Mouse (Mus musculus): ENCODE results near the gene Ptprcap. TPM values are rescaled to one million over a fixed set of nuclear protein-coding genes. Genes with fewer than 3 reads are reported as not detected.

Ptprcap gene
- total and polyA plus RNA-seq, 3 experiments: 1.1 to 6.4 (median 1.7) TPM

DNA sequence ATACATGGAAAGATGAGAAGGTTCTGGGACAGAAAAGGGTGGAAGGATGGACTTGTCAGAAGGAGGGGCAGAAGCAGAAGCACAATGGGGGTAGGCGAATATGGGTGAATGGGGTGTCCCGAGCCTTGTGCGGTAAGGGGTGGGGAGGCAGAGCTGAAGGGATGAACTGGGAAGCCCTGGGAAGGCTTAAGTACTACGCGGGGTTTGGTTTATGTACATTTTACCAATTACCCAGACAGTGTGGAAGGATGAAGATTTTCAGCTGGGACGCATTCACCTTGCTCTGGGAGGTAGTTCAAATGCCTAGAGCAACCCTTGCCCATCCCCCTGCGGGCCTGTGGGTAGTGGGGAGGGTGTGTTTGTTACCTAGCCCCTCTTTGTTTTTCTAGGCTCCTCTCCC is 48.7 kb downstream of the Ptprcap start:
- Histone ChIP-seq H3K9ac (ENCODE audit: low read depth, low read length) (peak overlapping the region; percentile 74; the same call in 1 of the 2 replicates), H3K79me2 (replicated peaks; ENCODE audit: control insufficient read depth, insufficient read depth, low read length) (no peaks in the 10 kb centered on the region), H3K27me3 (ENCODE audit: control insufficient read depth, insufficient read depth, low read length) (no peaks in the 10 kb centered on the region), H3K27ac (peak overlapping the region; percentile 84), H3K4me3 (peak overlapping the region; percentile 76), H3K4me1 (ENCODE audit: control insufficient read depth, insufficient read depth, low read length) (peaks cover 10% of the 10 kb centered on the region), H3K36me3 (ENCODE audit: control insufficient read depth, insufficient read depth, low read length) (no peaks in the 10 kb centered on the region)
- DNase-seq: no peak
- no peak for TF ChIP-seq EP300 (IDR thresholded peaks at IDR 0.05; ENCODE audit: insufficient read depth, low read depth, low read length)
- TF ChIP-seq POLR2A (IDR thresholded peaks at IDR 0.05; ENCODE audit: insufficient read depth, low read depth, low read length): no peak
- no peak for TF ChIP-seq CTCF (IDR thresholded peaks at IDR 0.05)
- intact Hi-C loops (cut with DNase I): loop anchor here (5.0 kb wide), 2 partner anchors 75 to 105 kb away; partner anchors contain the start of genes Aip, Cdk2ap2 and Pitpnm1
- WGBS: 41% methylated on average over 7 of the region's 7 CpGs

DNA sequence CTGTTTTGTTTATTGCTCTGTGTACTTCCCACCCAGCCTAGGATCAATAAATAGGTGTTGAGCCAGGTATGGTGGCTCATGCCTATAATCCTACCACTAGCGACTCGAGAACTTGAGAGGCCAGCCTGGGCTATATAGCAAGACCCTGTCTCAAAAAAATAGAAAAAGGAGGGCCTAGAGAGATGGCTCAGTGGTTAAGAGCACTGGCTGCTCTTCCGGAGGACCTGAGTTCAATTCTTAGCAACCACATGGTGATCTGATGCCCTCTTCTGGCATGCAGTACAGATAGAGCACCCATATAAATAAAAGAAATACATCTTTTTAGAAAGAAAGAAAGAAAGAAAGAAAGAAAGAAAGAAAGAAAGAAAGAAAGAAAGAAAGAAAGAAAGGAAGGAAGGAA is 49.7 kb downstream of the Ptprcap start:
- WGBS: 55% methylated on average over 3 of the region's 3 CpGs

DNA sequence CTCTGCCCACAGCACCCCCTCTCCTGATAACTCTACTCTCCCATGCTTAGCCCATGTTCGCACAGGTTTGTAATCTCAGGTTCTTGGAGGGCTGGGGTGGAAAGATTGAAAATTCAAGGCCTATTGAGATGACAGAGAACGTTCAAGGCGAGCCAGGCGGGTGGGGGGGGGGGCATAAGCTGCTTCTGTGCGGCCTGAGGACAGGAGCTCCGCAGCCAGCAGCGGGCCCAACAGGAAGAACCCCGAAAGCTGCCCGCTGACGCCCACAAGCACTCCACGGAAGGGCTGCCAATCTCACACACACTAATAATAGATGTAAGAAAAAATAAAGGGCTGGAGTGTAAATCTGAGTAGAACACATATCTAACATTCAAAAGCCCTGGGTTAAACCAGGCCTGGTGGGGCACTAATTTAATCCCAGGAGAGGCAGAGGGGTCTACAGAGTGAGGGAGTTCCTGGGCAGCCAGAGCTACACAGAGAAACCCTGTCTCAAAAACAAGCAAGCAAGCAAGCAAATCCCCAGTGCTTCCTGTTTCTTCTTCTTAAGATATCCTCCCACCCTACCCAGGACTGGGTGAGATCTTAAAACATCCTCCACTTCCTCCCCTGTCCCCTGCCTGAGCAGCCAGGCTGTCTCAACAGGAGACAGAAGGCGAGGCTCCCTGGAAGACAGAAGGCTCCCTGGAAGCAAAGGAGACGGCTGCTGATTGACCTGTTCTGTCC is 50.4 kb downstream of the Ptprcap start:
- Histone ChIP-seq H3K79me2 (replicated peaks; ENCODE audit: control insufficient read depth, insufficient read depth, low read length) (no peaks in the 10 kb centered on the region), H3K9ac (ENCODE audit: low read depth, low read length) (no peak overlapping the region), H3K27me3 (ENCODE audit: control insufficient read depth, insufficient read depth, low read length) (no peaks in the 10 kb centered on the region), H3K4me3 (no peak overlapping the region), H3K4me1 (ENCODE audit: control insufficient read depth, insufficient read depth, low read length) (peaks cover 10% of the 10 kb centered on the region), H3K27ac (peak overlapping the region; percentile 61), H3K36me3 (ENCODE audit: control insufficient read depth, insufficient read depth, low read length) (no peaks in the 10 kb centered on the region)
- TF ChIP-seq POLR2A (IDR thresholded peaks at IDR 0.05; ENCODE audit: insufficient read depth, low read depth, low read length) (0 out of 2 replicates have a peak, but pooled peaks have one; percentile 18), EP300 (IDR thresholded peaks at IDR 0.05; ENCODE audit: insufficient read depth, low read depth, low read length) (no peak)
- WGBS: 27% methylated on average over 13 of the region's 13 CpGs
- DNase-seq: no peak
- intact Hi-C loops (cut with DNase I): loop anchor here (5.0 kb wide), 2 partner anchors 76 to 106 kb away; partner anchors contain the start of genes Aip, Cdk2ap2 and Pitpnm1

More for the DNA sequence above, 49.7 kb downstream of the Ptprcap start:
- H3K4me1 ChIP-seq (ENCODE audit: control insufficient read depth, insufficient read depth, low read length): peaks cover 10% of the 10 kb centered on the region
- intact Hi-C loops (cut with DNase I): loop anchor here (5.0 kb wide), 2 partner anchors 76 to 106 kb away; partner anchors contain the start of genes Aip, Cdk2ap2 and Pitpnm1
- H3K79me2 ChIP-seq (replicated peaks; ENCODE audit: control insufficient read depth, insufficient read depth, low read length): no peaks in the 10 kb centered on the region
- no peaks in the 10 kb centered on the region for H3K27me3 ChIP-seq (ENCODE audit: control insufficient read depth, insufficient read depth, low read length)
- TF ChIP-seq EP300 (IDR thresholded peaks at IDR 0.05; ENCODE audit: insufficient read depth, low read depth, low read length): no peak
- TF ChIP-seq POLR2A (IDR thresholded peaks at IDR 0.05; ENCODE audit: insufficient read depth, low read depth, low read length): no peak
- peak; percentile 35 for TF ChIP-seq CTCF (IDR thresholded peaks at IDR 0.05)
- no peak for DNase-seq
- H3K36me3 ChIP-seq (ENCODE audit: control insufficient read depth, insufficient read depth, low read length): no peaks in the 10 kb centered on the region
- H3K4me3 ChIP-seq: no peak overlapping the region
- H3K9ac ChIP-seq (ENCODE audit: low read depth, low read length): no peak overlapping the region
- peak overlapping the region; percentile 47 for H3K27ac ChIP-seq

- intact Hi-C loops (cut with DNase I): loop anchor here (5.0 kb wide), 3 partner anchors 37 to 108 kb away; partner anchors contain the start of genes Aip, Cdk2ap2 and Pitpnm1
- Histone ChIP-seq H3K36me3 (ENCODE audit: control insufficient read depth, insufficient read depth, low read length) (no peaks in the 10 kb centered on the region), H3K4me1 (ENCODE audit: control insufficient read depth, insufficient read depth, low read length) (peaks cover 10% of the 10 kb centered on the region), H3K27me3 (ENCODE audit: control insufficient read depth, insufficient read depth, low read length) (no peaks in the 10 kb centered on the region), H3K27ac (no peak overlapping the region), H3K9ac (ENCODE audit: low read depth, low read length) (no peak overlapping the region), H3K79me2 (replicated peaks; ENCODE audit: control insufficient read depth, insufficient read depth, low read length) (no peaks in the 10 kb centered on the region), H3K4me3 (no peak overlapping the region)
- DNase-seq: no peak
- no peak for TF ChIP-seq POLR2A (IDR thresholded peaks at IDR 0.05; ENCODE audit: insufficient read depth, low read depth, low read length)
- 0 out of 2 replicates have a peak, but pooled peaks have one; percentile 10 for TF ChIP-seq CTCF (IDR thresholded peaks at IDR 0.05)
- 70% methylated on average over 4 of the region's 4 CpGs for WGBS
Measured at GRCm38 (mm10) chr19:4204889-4205288, 51.5 kb downstream of the Ptprcap start.

Other genes with a start within 250 kb of the Ptprcap start
Only the 30 nearest of the 34 such genes appear.
- gene Unc93b1, start 218.4 kb upstream of the Ptprcap start, total RNA-seq (2021): 10 to 100 TPM; 17.5 to 18.3 TPM
- gene Unc93b1, start 218.4 kb upstream of the Ptprcap start, polyA plus RNA-seq (2012; rRNA removed): 38.1 and 45.5 TPM in 2 replicates
- under 1 TPM; 0.39 to 0.61 TPM for gene Aldh3b3, start 195.0 kb upstream of the Ptprcap start, total RNA-seq (2021)
- 2.8 and 5.4 TPM in 2 replicates for gene Aldh3b3, start 195.0 kb upstream of the Ptprcap start, polyA plus RNA-seq (2012; rRNA removed)
- under 1 TPM; 0.18 to 0.26 TPM for gene Aldh3b2, start 181.3 kb upstream of the Ptprcap start, total RNA-seq (2021)
- 0.91 and 1.6 TPM in 2 replicates for gene Aldh3b2, start 181.3 kb upstream of the Ptprcap start, polyA plus RNA-seq (2012; rRNA removed)
- 10 to 100 TPM; 21.5 to 28.0 TPM for gene Acy3, start 167.0 kb upstream of the Ptprcap start, total RNA-seq (2021)
- 68.7 and 89.9 TPM in 2 replicates for gene Acy3, start 167.0 kb upstream of the Ptprcap start, polyA plus RNA-seq (2012; rRNA removed)
- gene Tbx10, start 160.9 kb upstream of the Ptprcap start, total RNA-seq (2021): not detected
- 0.14 TPM in 1 of 2 replicates, not detected in the other for gene Tbx10, start 160.9 kb upstream of the Ptprcap start, polyA plus RNA-seq (2012; rRNA removed)
- gene Nudt8, start 153.0 kb upstream of the Ptprcap start, total RNA-seq (2021): 100 to 1,000 TPM; 136 to 149 TPM
- gene Nudt8, start 153.0 kb upstream of the Ptprcap start, polyA plus RNA-seq (2012; rRNA removed): 46.4 and 61.9 TPM in 2 replicates
- gene Gm49405, start 153.0 kb upstream of the Ptprcap start, total RNA-seq (2021): 1 to 10 TPM; 1.0 to 1.7 TPM
- 11.0 TPM in 2 replicates for gene Gm49405, start 153.0 kb upstream of the Ptprcap start, polyA plus RNA-seq (2012; rRNA removed)
- 100 to 1,000 TPM; 193 to 236 TPM for gene Doc2g, start 150.3 kb upstream of the Ptprcap start, total RNA-seq (2021)
- 432 and 597 TPM in 2 replicates for gene Doc2g, start 150.3 kb upstream of the Ptprcap start, polyA plus RNA-seq (2012; rRNA removed)
- 1,000 to 10,000 TPM; 1,031 to 1,231 TPM for gene Ndufv1, start 140.8 kb upstream of the Ptprcap start, total RNA-seq (2021)
- 1,078 and 1,145 TPM in 2 replicates for gene Ndufv1, start 140.8 kb upstream of the Ptprcap start, polyA plus RNA-seq (2012; rRNA removed)
- 100 to 1,000 TPM; 356 to 371 TPM for gene Gstp1, start 115.6 kb upstream of the Ptprcap start, total RNA-seq (2021)
- gene Gstp1, start 115.6 kb upstream of the Ptprcap start, polyA plus RNA-seq (2012; rRNA removed): 480 and 490 TPM in 2 replicates
- gene Gstp2, start 107.6 kb upstream of the Ptprcap start, total RNA-seq (2021): 100 to 1,000 TPM; 121 to 137 TPM
- 38.3 and 58.2 TPM in 2 replicates for gene Gstp2, start 107.6 kb upstream of the Ptprcap start, polyA plus RNA-seq (2012; rRNA removed)
- not detected for gene Gstp3, start 94.0 kb upstream of the Ptprcap start, total RNA-seq (2021)
- 1.1 TPM in 1 of 2 replicates, not detected in the other for gene Gstp3, start 94.0 kb upstream of the Ptprcap start, polyA plus RNA-seq (2012; rRNA removed)
- gene Cabp2, start 72.0 kb upstream of the Ptprcap start, total RNA-seq (2021): not detected
- not detected in 2 replicates for gene Cabp2, start 72.0 kb upstream of the Ptprcap start, polyA plus RNA-seq (2012; rRNA removed)
- 10 to 100 TPM; 39.9 to 43.2 TPM for gene Cdk2ap2, start 56.4 kb upstream of the Ptprcap start, total RNA-seq (2021)
- gene Cdk2ap2, start 56.4 kb upstream of the Ptprcap start, polyA plus RNA-seq (2012; rRNA removed): 81.3 and 85.3 TPM in 2 replicates
- 10 to 100 TPM; 18.1 to 19.9 TPM for gene Pitpnm1, start 53.6 kb upstream of the Ptprcap start, total RNA-seq (2021)
- 43.6 and 49.9 TPM in 2 replicates for gene Pitpnm1, start 53.6 kb upstream of the Ptprcap start, polyA plus RNA-seq (2012; rRNA removed)
- 10 to 100 TPM; 55.1 to 60.6 TPM for gene Aip, start 27.7 kb upstream of the Ptprcap start, total RNA-seq (2021)
- gene Aip, start 27.7 kb upstream of the Ptprcap start, polyA plus RNA-seq (2012; rRNA removed): 69.4 and 82.1 TPM in 2 replicates
- under 1 TPM in 1 of 2 experiments, not detected in 1; 0.05 TPM for gene Gpr152, start 13.8 kb upstream of the Ptprcap start, total RNA-seq (2021)
- 0.12 TPM in 2 replicates for gene Gpr152, start 13.8 kb upstream of the Ptprcap start, polyA plus RNA-seq (2012; rRNA removed)
- gene Cabp4, start 9.6 kb upstream of the Ptprcap start, total RNA-seq (2021): not detected
- gene Cabp4, start 9.6 kb upstream of the Ptprcap start, polyA plus RNA-seq (2012; rRNA removed): 0.21 TPM in 1 of 2 replicates, not detected in the other
- 10 to 100 TPM; 43.9 to 45.1 TPM for gene Coro1b, start 5.0 kb upstream of the Ptprcap start, total RNA-seq (2021)
- gene Coro1b, start 5.0 kb upstream of the Ptprcap start, polyA plus RNA-seq (2012; rRNA removed): 83.3 and 95.0 TPM in 2 replicates
- gene Rps6kb2, start 9.8 kb downstream of the Ptprcap start, total RNA-seq (2021): 10 to 100 TPM; 14.7 to 18.2 TPM
- gene Rps6kb2, start 9.8 kb downstream of the Ptprcap start, polyA plus RNA-seq (2012; rRNA removed): 29.5 and 32.9 TPM in 2 replicates
- 10 to 100 TPM; 24.4 to 27.0 TPM for gene Carns1, start 21.9 kb downstream of the Ptprcap start, total RNA-seq (2021)
- gene Carns1, start 21.9 kb downstream of the Ptprcap start, polyA plus RNA-seq (2012; rRNA removed): 78.0 and 79.1 TPM in 2 replicates
- 10 to 100 TPM; 12.4 to 14.4 TPM for gene Tbc1d10c, start 37.7 kb downstream of the Ptprcap start, total RNA-seq (2021)
- gene Tbc1d10c, start 37.7 kb downstream of the Ptprcap start, polyA plus RNA-seq (2012; rRNA removed): 13.7 and 15.8 TPM in 2 replicates
- 100 to 1,000 TPM; 272 to 313 TPM for gene Ppp1ca, start 38.5 kb downstream of the Ptprcap start, total RNA-seq (2021)
- gene Ppp1ca, start 38.5 kb downstream of the Ptprcap start, polyA plus RNA-seq (2012; rRNA removed): 406 and 497 TPM in 2 replicates
- 1 to 10 TPM; 4.1 to 4.4 TPM for gene Rad9a, start 48.1 kb downstream of the Ptprcap start, total RNA-seq (2021)
- 13.5 and 13.9 TPM in 2 replicates for gene Rad9a, start 48.1 kb downstream of the Ptprcap start, polyA plus RNA-seq (2012; rRNA removed)
- gene Clcf1, start 60.6 kb downstream of the Ptprcap start, total RNA-seq (2021): 1 to 10 TPM in 1 of 2 experiments, under 1 TPM in 1; 0.55 to 1.0 TPM
- gene Clcf1, start 60.6 kb downstream of the Ptprcap start, polyA plus RNA-seq (2012; rRNA removed): 2.8 and 5.4 TPM in 2 replicates
- gene AC109138.7, start 60.8 kb downstream of the Ptprcap start, total RNA-seq (2021): not detected
- 15.3 TPM in 1 of 2 replicates, not detected in the other for gene AC109138.7, start 60.8 kb downstream of the Ptprcap start, polyA plus RNA-seq (2012; rRNA removed)
- gene Pold4, start 78.3 kb downstream of the Ptprcap start, total RNA-seq (2021): 10 to 100 TPM in 1 of 2 experiments, 1 to 10 TPM in 1; 9.2 to 12.0 TPM
- 36.9 and 48.1 TPM in 2 replicates for gene Pold4, start 78.3 kb downstream of the Ptprcap start, polyA plus RNA-seq (2012; rRNA removed)
- 1 to 10 TPM; 6.7 to 7.3 TPM for gene Ssh3, start 115.6 kb downstream of the Ptprcap start, total RNA-seq (2021)
- gene Ssh3, start 115.6 kb downstream of the Ptprcap start, polyA plus RNA-seq (2012; rRNA removed): 13.7 and 15.9 TPM in 2 replicates
- under 1 TPM; 0.34 to 0.60 TPM for gene Ankrd13d, start 129.5 kb downstream of the Ptprcap start, total RNA-seq (2021)
- 1.4 and 1.5 TPM in 2 replicates for gene Ankrd13d, start 129.5 kb downstream of the Ptprcap start, polyA plus RNA-seq (2012; rRNA removed)
- gene Grk2, start 152.6 kb downstream of the Ptprcap start, total RNA-seq (2021): 10 to 100 TPM; 56.0 to 59.0 TPM
- 53.6 and 61.3 TPM in 2 replicates for gene Grk2, start 152.6 kb downstream of the Ptprcap start, polyA plus RNA-seq (2012; rRNA removed)